ENCODE assay signal across 27 mouse cellular contexts in the genomic region with DNA sequence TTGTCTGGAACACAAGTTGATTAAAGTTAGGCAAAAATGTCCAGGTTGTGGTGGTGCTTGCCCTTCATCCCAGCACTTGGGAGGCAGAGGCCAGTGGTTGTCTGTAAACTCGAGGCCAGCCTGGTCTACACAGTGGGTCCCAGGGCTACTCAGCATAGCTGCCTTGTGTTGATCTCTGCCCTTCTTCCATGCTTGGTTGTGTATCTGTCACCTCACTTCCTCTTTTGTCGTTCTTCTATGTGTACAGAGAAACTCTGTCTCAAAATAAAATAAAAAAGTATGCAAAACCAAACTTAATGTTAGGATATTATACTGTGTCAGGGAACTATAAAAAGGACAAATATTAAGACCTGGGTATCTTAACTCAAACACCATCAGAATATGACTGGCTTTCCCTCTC. TPM values are rescaled to one million over a fixed set of nuclear protein-coding genes. Genes with fewer than 3 reads are reported as not detected.
"Had no signal": no experiment of that assay in that cellular context is flagged by ENCODE, and none has a peak within 500 bp of the region (broad histone marks: within the 10 kb centered on the region; RNA-seq: fewer than 3 reads in every experiment).

No protein-coding gene starts in this region.

- H3K27ac ChIP-seq: lung, embryonic 15.5 days; macrophage; midbrain, embryonic 10.5 days; midbrain, embryonic 12.5 days; neural tube, embryonic 13.5 days; neural tube, embryonic 15.5 days; stomach, embryonic 15.5 days; stomach, postnatal 0 days had no signal

- DNase-seq: liver, postnatal 0 days; lung, adult 2 months; lung, postnatal 14 days; lung, postnatal 36 days; midbrain, embryonic 14.5 days; retina, postnatal 1 day; right cerebral cortex, adult 18-20 months; right cerebral cortex, postnatal 25 days; right cerebral cortex, postnatal 4 days; spleen, adult 18-20 months; thymus, adult 2 months; thymus, postnatal 25 days had no signal

- H3K9me3 ChIP-seq: lung, embryonic 15.5 days; midbrain, embryonic 10.5 days; midbrain, embryonic 12.5 days; neural tube, embryonic 13.5 days; neural tube, embryonic 15.5 days; stomach, embryonic 15.5 days had no signal

- H3K36me3 ChIP-seq: lung, embryonic 15.5 days; midbrain, embryonic 10.5 days; midbrain, embryonic 12.5 days; neural tube, embryonic 13.5 days; neural tube, embryonic 15.5 days; stomach, embryonic 15.5 days had no signal

- H3K9ac ChIP-seq: liver, postnatal 0 days; lung, embryonic 15.5 days; midbrain, embryonic 12.5 days; neural tube, embryonic 13.5 days; neural tube, embryonic 15.5 days; stomach, embryonic 15.5 days had no signal

- H3K27me3 ChIP-seq: lung, embryonic 15.5 days; midbrain, embryonic 12.5 days; neural tube, embryonic 13.5 days; neural tube, embryonic 15.5 days; stomach, embryonic 15.5 days had no signal

- H3K4me1 ChIP-seq: lung, embryonic 15.5 days; neural tube, embryonic 13.5 days; neural tube, embryonic 15.5 days; stomach, embryonic 15.5 days had no signal

- H3K4me2 ChIP-seq: lung, embryonic 15.5 days; midbrain, embryonic 12.5 days; neural tube, embryonic 13.5 days; neural tube, embryonic 15.5 days; stomach, embryonic 15.5 days had no signal

- H3K4me3 ChIP-seq: lung, embryonic 15.5 days; midbrain, embryonic 10.5 days; midbrain, embryonic 12.5 days; myocyte; neural tube, embryonic 13.5 days; neural tube, embryonic 15.5 days; stomach, embryonic 15.5 days had no signal

- ATAC-seq: liver, postnatal 0 days; lung, postnatal 0 days; midbrain, embryonic 16.5 days had no signal

RNA-seq across cellular contexts. Expression of gene Bsnd, which starts 32.0 kb away (rescaled TPM):
- total RNA-seq: megakaryocyte, adult 5-6 weeks; megakaryocyte-erythroid progenitor cell, adult 5-6 weeks had no signal
- polyA plus RNA-seq: liver, postnatal 0 days; lung, adult 2 months; lung, embryonic 15.5 days; lung, postnatal 0 days; macrophage; midbrain, embryonic 10.5 days; midbrain, embryonic 12.5 days; midbrain, embryonic 14.5 days; midbrain, embryonic 16.5 days; myocyte; neural tube, embryonic 11.5 days; neural tube, embryonic 13.5 days; neural tube, embryonic 15.5 days; small intestine, adult 2 months; stomach, embryonic 15.5 days had no signal
